Mouse (Mus musculus) ES-E14 (cell line): Measurements from ENCODE around the gene Lamc3. TPM values are rescaled to one million over a fixed set of nuclear protein-coding genes. Genes with fewer than 3 reads are reported as not detected.

Experiments used
- DNase-seq: peaks from one replicate; pipeline ENCODE4 v3.0.0-alpha.2; 2013; ENCODE audit warnings: low read depth, low spot score
- H3K27ac ChIP-seq: 2 replicates; pipeline ENCODE4 v1.5.1; 2012; ENCODE audit warnings: low read depth, mild to moderate bottlenecking, low read length, moderate library complexity, mixed read lengths; ENCODE audit not compliant: poor library complexity, insufficient read depth, severe bottlenecking
- H3K36me3 ChIP-seq: 2 replicates; pipeline ENCODE4 v1.6.1; 2012; ENCODE audit warnings: mild to moderate bottlenecking, low read length, moderate library complexity, mixed read lengths; ENCODE audit not compliant: control insufficient read depth, poor library complexity, insufficient read depth, severe bottlenecking
- H3K4me1 ChIP-seq, 2 experiments: fragments of 150-350 bp in 1 of 2; sonication (generic) in 1 of 2; 2 replicates each; pipeline ENCODE4 v1.6.1; 2012; ENCODE audit warnings: low read length in 2 of 2, mild to moderate bottlenecking in 1 of 2, mixed read lengths in 1 of 2; ENCODE audit not compliant: control insufficient read depth in 2 of 2, insufficient read depth in 2 of 2, poor library complexity in 1 of 2
- H3K4me3 ChIP-seq, 2 experiments: fragments of 150-350 bp in 1 of 2; sonication (generic) in 1 of 2; 2 replicates each; pipeline ENCODE4 v1.5.1; 2012; ENCODE audit warnings: low read length in 2 of 2, low read depth in 1 of 2, mild to moderate bottlenecking in 1 of 2, mixed read lengths in 1 of 2; ENCODE audit not compliant: insufficient read depth in 1 of 2, poor library complexity in 1 of 2, severe bottlenecking in 1 of 2
- H3K9ac ChIP-seq: 2 replicates; pipeline ENCODE4 v1.6.1; 2012; ENCODE audit warnings: low read depth, mild to moderate bottlenecking, low read length, mixed read lengths; ENCODE audit not compliant: poor library complexity, insufficient read depth, severe bottlenecking
- H3K9me3 ChIP-seq: fragments of 150-350 bp; sonication (generic); 2 replicates; pipeline ENCODE4 v1.6.1; 2012; ENCODE audit warnings: low read depth, mild to moderate bottlenecking, low read length; ENCODE audit not compliant: control insufficient read depth, insufficient read depth
- CHD2 ChIP-seq: IDR thresholded peaks from 2 replicates; pipeline ENCODE4 v1.6.1; 2014; ENCODE audit warnings: mild to moderate bottlenecking, low read depth, low read length, inconsistent platforms
- HCFC1 ChIP-seq: IDR thresholded peaks from 2 replicates; pipeline ENCODE4 v1.6.1; 2012; ENCODE audit warnings: low read length, inconsistent platforms, borderline replicate concordance; ENCODE audit not compliant: insufficient read depth
- MAFK ChIP-seq: IDR thresholded peaks from 2 replicates; pipeline ENCODE4 v1.6.1; 2014; ENCODE audit warnings: mild to moderate bottlenecking, low read depth, low read length, inconsistent platforms; ENCODE audit not compliant: insufficient read depth
- ZC3H11A ChIP-seq: IDR thresholded peaks from 2 replicates; pipeline ENCODE4 v1.6.1; 2012; ENCODE audit warnings: low read depth, mild to moderate bottlenecking, inconsistent platforms, low read length, borderline replicate concordance
- ZNF384 ChIP-seq: IDR thresholded peaks from 2 replicates; pipeline ENCODE4 v1.6.1; 2012; ENCODE audit warnings: low read depth, low read length, inconsistent platforms
- in situ Hi-C, 2 experiments: fragments of 600-800 bp; cut with MboI; formaldehyde crosslinking; loops; one replicate each; pipeline ENCODE4 v1.15.1; 2025; ENCODE audit warnings: low sequenced_read_pairs in 2 of 2, inconsistent platforms in 1 of 2; ENCODE audit not compliant: unreplicated experiment in 2 of 2
- total RNA-seq: library from RNA; depleted of rRNA; stranded (reverse); fragments of 300-350 nt; gene quantifications from 2 replicates; pipeline ENCODE4 v1.2.3, GENCODE M21; 2012

Lamc3 gene
- total RNA-seq, 1 experiment: 0.18 TPM

DNA sequence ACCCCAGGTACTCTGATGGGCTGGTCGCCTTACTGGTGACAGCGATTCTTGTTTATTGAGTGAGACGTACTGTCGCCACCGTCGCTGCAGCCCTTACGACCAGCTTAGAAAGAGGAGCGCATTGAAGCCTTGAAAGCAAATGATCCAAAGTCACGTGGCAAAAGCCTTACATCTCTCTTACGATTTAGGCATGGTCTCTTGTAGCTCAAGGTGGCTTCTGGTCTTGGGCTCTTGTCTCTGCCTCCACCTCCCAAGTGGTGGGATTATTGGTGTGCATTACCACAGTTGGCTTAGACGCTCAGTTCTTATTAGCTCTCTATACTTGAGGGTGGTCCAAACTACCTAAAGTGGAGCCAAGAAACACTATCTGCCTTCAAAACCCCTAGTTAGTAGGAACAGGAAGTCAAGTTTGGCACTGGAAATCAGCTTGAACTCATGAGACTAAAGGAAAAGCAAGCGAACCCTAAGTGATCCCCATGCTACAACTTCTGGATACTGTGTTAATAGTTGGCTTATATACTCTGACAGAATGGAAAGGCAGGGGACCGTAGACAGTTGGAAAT is 87.8 kb downstream of the Lamc3 start:
- in situ Hi-C loops: no loop called here
- H3K36me3 ChIP-seq: peaks cover 18% of the 10 kb centered on the region
- H3K4me1 ChIP-seq: peaks cover 0 to 2% of the 10 kb centered on the region in 2 experiments; a peak in 1 of 4 replicates
- peak overlapping the region; percentile 85 to 88 for H3K4me3 ChIP-seq
- H3K9ac ChIP-seq: peak overlapping the region; percentile 94
- no peak for DNase-seq
- H3K9me3 ChIP-seq: no peaks in the 10 kb centered on the region
- H3K27ac ChIP-seq: no peak overlapping the region
- no peak for TF ChIP-seq ZC3H11A
- no peak for TF ChIP-seq MAFK
- no peak for TF ChIP-seq HCFC1
- TF ChIP-seq CHD2: no peak
- TF ChIP-seq ZNF384: no peak

GRCm38 (mm10) chr2:31987774-31988173 is 100.7 kb downstream of the Lamc3 start:
- H3K27ac ChIP-seq: no peak overlapping the region
- TF ChIP-seq HCFC1 (no peak), ZC3H11A (no peak), MAFK (no peak), CHD2 (no peak), ZNF384 (no peak)
- H3K36me3 ChIP-seq: peaks cover 68% of the 10 kb centered on the region
- no peak overlapping the region for H3K4me3 ChIP-seq
- DNase-seq: no peak
- no peaks in the 10 kb centered on the region for H3K4me1 ChIP-seq
- H3K9ac ChIP-seq: no peak overlapping the region
- no peaks in the 10 kb centered on the region for H3K9me3 ChIP-seq
- in situ Hi-C loops: no loop called here

GRCm38 (mm10) chr2:31990961-31991360 is 103.9 kb downstream of the Lamc3 start:
- no peak for DNase-seq
- Histone ChIP-seq H3K9me3 (no peaks in the 10 kb centered on the region), H3K36me3 (peaks cover 64% of the 10 kb centered on the region), H3K4me1 (no peaks in the 10 kb centered on the region), H3K4me3 (no peak overlapping the region), H3K9ac (no peak overlapping the region), H3K27ac (no peak overlapping the region)
- in situ Hi-C loops: no loop called here
- TF ChIP-seq ZNF384 (no peak), ZC3H11A (no peak), HCFC1 (no peak), CHD2 (no peak), MAFK (no peak)

GRCm38 (mm10) chr2:31994896-31995295 is 107.8 kb downstream of the Lamc3 start:
- Histone ChIP-seq H3K27ac (no peak overlapping the region), H3K4me3 (no peak overlapping the region), H3K36me3 (peaks cover 61% of the 10 kb centered on the region), H3K4me1 (no peaks in the 10 kb centered on the region), H3K9me3 (no peaks in the 10 kb centered on the region), H3K9ac (no peak overlapping the region)
- no peak for DNase-seq
- in situ Hi-C loops: no loop called here
- no peak for TF ChIP-seq MAFK
- no peak for TF ChIP-seq CHD2
- no peak for TF ChIP-seq ZC3H11A
- no peak for TF ChIP-seq ZNF384
- no peak for TF ChIP-seq HCFC1
